Mouse (Mus musculus): ENCODE measurements around the gene Jund.

DNA sequence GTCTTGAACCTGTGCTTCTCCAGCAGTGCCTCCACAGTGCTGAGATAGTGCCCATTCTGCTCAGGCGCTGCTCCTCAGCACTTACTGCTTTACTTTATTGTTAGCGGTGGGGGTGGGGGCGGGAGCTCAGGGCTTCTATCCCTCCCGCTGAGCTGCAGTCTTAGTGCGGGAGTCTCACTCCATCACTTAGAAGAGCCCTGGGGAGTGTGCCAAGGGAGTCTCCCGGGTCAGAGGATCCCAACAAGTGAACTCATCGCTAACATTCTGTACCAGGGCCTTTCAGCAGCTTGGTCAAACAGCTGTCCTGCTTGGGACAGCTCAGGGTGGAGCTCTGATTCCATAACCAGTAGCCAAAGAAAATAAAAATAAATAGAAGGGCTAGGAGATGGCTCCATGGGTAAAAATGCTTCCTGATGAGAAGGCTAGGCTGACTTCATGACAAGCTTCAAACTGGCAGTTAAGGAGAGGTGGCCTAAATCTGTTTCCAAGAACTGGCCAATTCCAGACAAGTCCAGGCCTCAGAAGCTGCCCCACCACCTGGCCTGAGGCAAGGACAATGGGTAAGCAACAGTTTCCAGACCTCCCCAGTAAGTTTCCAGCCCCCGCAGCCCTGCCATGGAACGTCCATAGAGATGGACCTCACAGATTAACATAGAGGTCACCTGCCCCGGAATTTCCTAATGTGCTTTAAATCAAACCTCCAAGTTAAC is 27.0 kb upstream of the Jund start:
- TF ChIP-seq EP300 (IDR thresholded peaks at IDR 0.05; ENCODE audit: low read depth), result no peak
- TF ChIP-seq CTCF (IDR thresholded peaks at IDR 0.05; ENCODE audit: low read depth), result no peak
